Comparison of ENCODE assay signal across 27 mouse cellular contexts in the genomic region with DNA sequence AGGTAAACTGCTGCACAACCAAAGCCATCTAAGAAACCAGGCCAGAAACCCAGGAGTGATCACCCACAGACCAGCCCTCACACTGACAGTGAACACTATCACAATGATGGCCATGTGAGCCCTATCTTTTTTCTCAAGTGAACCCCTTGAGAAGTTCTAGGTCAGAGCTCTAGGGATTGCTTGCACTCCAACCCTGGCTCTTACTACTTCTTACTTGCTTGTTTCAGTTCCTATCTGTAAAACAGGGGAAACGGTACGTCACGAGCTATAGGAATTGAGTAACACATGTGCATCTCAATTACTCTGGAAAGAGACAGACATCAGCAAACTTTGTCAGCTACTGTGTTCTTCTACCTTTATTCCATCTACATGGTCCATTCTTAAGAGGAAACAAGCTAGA.
DNase-seq lines count a peak whose midpoint lies in the region; ATAC-seq and TF ChIP-seq lines count a peak whose summit lies in the region.
"Had no signal": no experiment of that assay in that cellular context is flagged by ENCODE, and none has a peak within 500 bp of the region (broad histone marks: within the 10 kb centered on the region; RNA-seq: fewer than 3 reads in every experiment).

No protein-coding gene starts in this region.

- H3K27me3 ChIP-seq in CH12.LX (replicated peaks) = no peaks in the 10 kb centered on the region
- no peaks in the 10 kb centered on the region for H3K27me3 ChIP-seq in forebrain, postnatal 0 days (ENCODE audit: insufficient read depth, low read length)
- H3K27me3 ChIP-seq: hindbrain, embryonic 12.5 days; limb, embryonic 13.5 days; liver, embryonic 13.5 days; megakaryocyte, embryonic 14.5 days; midbrain, embryonic 13.5 days; Patski had no signal

- H3K36me3 ChIP-seq in CH12.LX (replicated peaks in 1 of 2; ENCODE audit: control insufficient read depth in 1 of 2, insufficient read depth in 1 of 2, low read length in 1 of 2) = peaks cover 65 to 82% of the 10 kb centered on the region in 2 experiments
- H3K36me3 ChIP-seq in forebrain, postnatal 0 days (ENCODE audit: insufficient read depth) = peaks cover 10% of the 10 kb centered on the region; the same call in 1 of the 2 replicates

- no peak overlapping the region for H3K9ac ChIP-seq in CH12.LX (ENCODE audit: insufficient read depth, low read depth)
- no peak overlapping the region for H3K9ac ChIP-seq in forebrain, postnatal 0 days
- H3K9ac ChIP-seq: hindbrain, embryonic 12.5 days; limb, embryonic 13.5 days; liver, embryonic 13.5 days; midbrain, embryonic 13.5 days had no signal

- H3K79me2 ChIP-seq in CH12.LX (replicated peaks; ENCODE audit: control insufficient read depth, extremely low read depth, insufficient read depth, poor library complexity, severe bottlenecking) = peaks cover 7% of the 10 kb centered on the region

- no peak for TF ChIP-seq EP300 in CH12.LX (IDR thresholded peaks at IDR 0.05; ENCODE audit: low read length)

- TF ChIP-seq RAD21 in CH12.LX (IDR thresholded peaks at IDR 0.05; ENCODE audit: low read depth, low read length) = no peak

- peaks cover 3 to 78% of the 10 kb centered on the region in 2 experiments for H3K4me1 ChIP-seq in CH12.LX (ENCODE audit: control insufficient read depth in 1 of 2, insufficient read depth in 2 of 2)
- H3K4me1 ChIP-seq in forebrain, postnatal 0 days (ENCODE audit: insufficient read depth) = no peaks in the 10 kb centered on the region
- H3K4me1 ChIP-seq: hindbrain, embryonic 12.5 days; limb, embryonic 13.5 days; liver, embryonic 13.5 days had no signal

- peak; percentile 8 for DNase-seq in lung, postnatal 14 days
- DNase-seq in lung, postnatal 4 days = no peak
- peak; percentile 34 for DNase-seq in CH12.LX (ENCODE audit: extremely low read depth)
- no peak for DNase-seq in adrenal gland, adult 18-20 months (ENCODE audit: low spot score in 2 of 2)
- DNase-seq in forebrain, postnatal 0 days = no peak
- DNase-seq: adrenal gland, postnatal 14 days; cerebellum, adult 11-12 months; cerebellum, adult 9-11 months; gastrocnemius, postnatal 10 days; heart, postnatal 36 days; kidney, postnatal 14 days; liver, embryonic 13.5 days; right cerebral cortex, postnatal 25 days; thymus, adult 2 months; thymus, postnatal 36 days had no signal

- no peak for TF ChIP-seq POLR2A in CH12.LX (IDR thresholded peaks at IDR 0.05; ENCODE audit: low read depth, low read length)

- no peak for TF ChIP-seq CTCF in CH12.LX (conservative IDR thresholded peaks at IDR 0.05 in 1 of 2, IDR thresholded peaks at IDR 0.05 in 1 of 2; ENCODE audit: low read depth in 2 of 2, low read length in 2 of 2)
- TF ChIP-seq CTCF in forebrain, postnatal 0 days (IDR thresholded peaks at IDR 0.05; ENCODE audit: low read depth) = no peak

- 94% methylated on average over 3 of the region's 3 CpGs for WGBS in forebrain, postnatal 0 days

- H3K4me3 ChIP-seq in CH12.LX (replicated peaks in 1 of 3; ENCODE audit: low read depth in 2 of 3, low read length in 2 of 3, poor library complexity in 1 of 3) = no peak overlapping the region
- H3K4me3 ChIP-seq in forebrain, postnatal 0 days (ENCODE audit: low read depth, low read length) = no peak overlapping the region
- H3K4me3 ChIP-seq: erythroblast, embryonic 14.5 days; hindbrain, embryonic 12.5 days; left cerebral cortex, adult 2 months; limb, embryonic 13.5 days; liver, embryonic 13.5 days; midbrain, embryonic 13.5 days had no signal

- peak; percentile 66 for ATAC-seq in common myeloid progenitor, adult 5-6 weeks (replicated peaks; ENCODE audit: low read depth, poor library complexity, severe bottlenecking)
- peak; percentile 85 for ATAC-seq in megakaryocyte progenitor cell, adult 5-6 weeks (replicated peaks; ENCODE audit: poor library complexity)
- ATAC-seq in forebrain, postnatal 0 days = no peak
- ATAC-seq: forebrain, embryonic 16.5 days; intestine, postnatal 0 days; midbrain, embryonic 13.5 days; Patski had no signal

- dilution Hi-C loops in CH12.LX (cut with MboI; ENCODE audit: extremely low pct_ligation_motif_present, extremely low pct_unique_long_range_greater_than_20kb, low sequenced_read_pairs) = no loop called here

- H3K9me3 ChIP-seq in CH12.LX (replicated peaks; ENCODE audit: low read length) = no peaks in the 10 kb centered on the region
- no peaks in the 10 kb centered on the region for H3K9me3 ChIP-seq in forebrain, postnatal 0 days (ENCODE audit: low read length)
- H3K9me3 ChIP-seq: hindbrain, embryonic 12.5 days; limb, embryonic 13.5 days; liver, embryonic 13.5 days; megakaryocyte, embryonic 14.5 days; midbrain, embryonic 13.5 days had no signal

- H3K27ac ChIP-seq in CH12.LX (ENCODE audit: insufficient read depth, low read depth) = no peak overlapping the region
- H3K27ac ChIP-seq in forebrain, postnatal 0 days (ENCODE audit: low read depth, low read length) = no peak overlapping the region
- H3K27ac ChIP-seq: hindbrain, embryonic 12.5 days; left cerebral cortex, adult 2 months; limb, embryonic 13.5 days; liver, embryonic 13.5 days; midbrain, embryonic 13.5 days had no signal

- in situ Hi-C loops in CH12.LX (cut with MboI; ENCODE audit: low pct_ligation_motif_present, low pct_unique_long_range_greater_than_20kb, low sequenced_read_pairs) = no loop called here

- no peak overlapping the region for H3K4me2 ChIP-seq in CH12.LX (ENCODE audit: insufficient read depth, low read depth, poor library complexity, severe bottlenecking)
- no peak overlapping the region for H3K4me2 ChIP-seq in forebrain, postnatal 0 days (ENCODE audit: low read depth)
- H3K4me2 ChIP-seq: heart, embryonic 11.5 days; hindbrain, embryonic 12.5 days; limb, embryonic 13.5 days; liver, embryonic 13.5 days; midbrain, embryonic 13.5 days had no signal

TF ChIP-seq in CH12.LX, 34 proteins besides CTCF, POLR2A, EP300 and RAD21:
- TF ChIP-seq USF1 (IDR thresholded peaks at IDR 0.05; ENCODE audit: low read depth, low read length) (no peak), IRF4 (IDR thresholded peaks at IDR 0.05; ENCODE audit: low read depth, low read length) (peak; percentile 9; the same call in 1 of the 2 replicates), MAFK (IDR thresholded peaks at IDR 0.05; ENCODE audit: insufficient replicate concordance, low read length) (no peak), USF2 (conservative IDR thresholded peaks at IDR 0.05; ENCODE audit: low read depth, low read length) (no peak), JUND (conservative IDR thresholded peaks at IDR 0.05; ENCODE audit: low read depth, low read length) (no peak), GABPA (IDR thresholded peaks at IDR 0.05; ENCODE audit: insufficient replicate concordance, low read depth, low read length) (no peak), ZNF384 (IDR thresholded peaks at IDR 0.05; ENCODE audit: low read depth, low read length) (no peak), BHLHE40 (IDR thresholded peaks at IDR 0.05; ENCODE audit: low read depth, low read length) (peak; percentile 29; the same call in 1 of the 2 replicates), ZMIZ1 (IDR thresholded peaks at IDR 0.05; ENCODE audit: low read depth, low read length) (no peak), CHD1 (IDR thresholded peaks at IDR 0.05; ENCODE audit: low read depth, low read length) (no peak), E2F4 (IDR thresholded peaks at IDR 0.05; ENCODE audit: insufficient replicate concordance, low read depth, low read length) (no peak)

Comparison
In these comparisons a context has a peak if more than half of its experiments do, and no peak if none do; other contexts are left out.
1. DNase-seq: peak in lung, postnatal 14 days (single experiment) and CH12.LX (single experiment); none in lung, postnatal 4 days (0 of 2), adrenal gland, adult 18-20 months (0 of 2) and forebrain, postnatal 0 days (single experiment).